Comparison of ENCODE assay signal across 8 mouse cellular contexts in genomic region chr17:32321836-32322235, GRCm38 (mm10). TPM values are rescaled to one million over a fixed set of nuclear protein-coding genes. Genes with fewer than 3 reads are reported as not detected.
A peak's percentile ranks its signal among the peaks of the same experiment; 100 is the strongest.
DNase-seq lines count a peak whose midpoint lies in the region; ATAC-seq and TF ChIP-seq lines count a peak whose summit lies in the region.

No protein-coding gene starts in this region.

- peak; percentile 0; the same call in 1 of the 2 replicates for ATAC-seq in intestine, embryonic 16.5 days
- no peak for ATAC-seq in megakaryocyte-erythroid progenitor cell, adult 5-6 weeks (replicated peaks; ENCODE audit: low FRiP score, low TSS enrichment, poor library complexity, severe bottlenecking)

- TF ChIP-seq POLR2A in spleen, adult 2 months (IDR thresholded peaks at IDR 0.05; ENCODE audit: low read depth, low read length): no peak
- TF ChIP-seq POLR2A in myocyte (IDR thresholded peaks at IDR 0.05; ENCODE audit: insufficient read length, low read depth): no peak

- peak; percentile 53 for DNase-seq in adrenal gland, adult 2 months
- DNase-seq in adrenal gland, adult 18-20 months (ENCODE audit: low spot score in 2 of 2): no peak
- DNase-seq in spleen, adult 2 months (ENCODE audit: low read depth in 1 of 2, low spot score in 2 of 2): no peak
- DNase-seq in spleen, postnatal 4 days (ENCODE audit: low spot score in 2 of 2): no peak
- no peak for DNase-seq in cerebellum, postnatal 4 days (ENCODE audit: low spot score in 2 of 2)

- H3K4me1 ChIP-seq in spleen, adult 2 months (ENCODE audit: control insufficient read depth, insufficient read depth, insufficient read length): peaks cover 5% of the 10 kb centered on the region; the same call in 1 of the 2 replicates
- peaks cover 16% of the 10 kb centered on the region for H3K4me1 ChIP-seq in intestine, embryonic 16.5 days (ENCODE audit: control insufficient read depth, insufficient read depth, low read length)

- peak overlapping the region; percentile 87; the same call in 1 of the 2 replicates for H3K27ac ChIP-seq in spleen, adult 2 months (ENCODE audit: insufficient read depth, low read length)
- H3K27ac ChIP-seq in intestine, embryonic 16.5 days (ENCODE audit: low read length): peak overlapping the region; percentile 92

- H3K4me2 ChIP-seq in intestine, embryonic 16.5 days (ENCODE audit: low read depth, low read length): peak overlapping the region; percentile 83
- H3K4me2 ChIP-seq in myocyte (ENCODE audit: low read depth): peak overlapping the region; percentile 95

- peak overlapping the region; percentile 50 for H3ac ChIP-seq in myocyte (ENCODE audit: control insufficient read depth, insufficient read length)

- TF ChIP-seq CTCF in spleen, adult 2 months (IDR thresholded peaks at IDR 0.05; ENCODE audit: extremely low read depth, insufficient read depth, insufficient read length, insufficient replicate concordance): no peak

- WGBS in spleen, adult 2 months: 35% methylated on average over 6 of the region's 6 CpGs
- WGBS in intestine, embryonic 16.5 days: 14% methylated on average over 6 of the region's 6 CpGs

- H3K4me3 ChIP-seq in spleen, adult 2 months (ENCODE audit: extremely low read depth, insufficient read depth, insufficient read length): peak overlapping the region; percentile 79
- H3K4me3 ChIP-seq in intestine, embryonic 16.5 days (ENCODE audit: low read length): peak overlapping the region; percentile 78
- H3K4me3 ChIP-seq in myocyte: peak overlapping the region; percentile 98

- peaks cover 14% of the 10 kb centered on the region for H3K36me3 ChIP-seq in spleen, adult 2 months (ENCODE audit: control insufficient read depth, insufficient read depth, low read length)
- peaks cover under 1% of the 10 kb centered on the region; the same call in 1 of the 2 replicates for H3K36me3 ChIP-seq in intestine, embryonic 16.5 days (ENCODE audit: control insufficient read depth, insufficient read depth, low read length)
- peaks cover 27% of the 10 kb centered on the region for H3K36me3 ChIP-seq in myocyte (ENCODE audit: control insufficient read depth, insufficient read depth)

- H3K9me3 ChIP-seq in intestine, embryonic 16.5 days (ENCODE audit: control insufficient read depth, low read length): no peaks in the 10 kb centered on the region

- peak overlapping the region; percentile 86 for H3K9ac ChIP-seq in intestine, embryonic 16.5 days (ENCODE audit: low read depth, low read length)

- no peaks in the 10 kb centered on the region for H3K27me3 ChIP-seq in spleen, adult 2 months (ENCODE audit: control insufficient read depth, insufficient read depth, low read length)
- H3K27me3 ChIP-seq in intestine, embryonic 16.5 days (replicated peaks; ENCODE audit: control insufficient read depth, insufficient read depth, low read length): no peaks in the 10 kb centered on the region
- no peaks in the 10 kb centered on the region for H3K27me3 ChIP-seq in myocyte (ENCODE audit: control insufficient read depth, insufficient read depth, insufficient read length)

- H3K79me2 ChIP-seq in myocyte (ENCODE audit: control insufficient read depth, insufficient read depth): peaks cover 51% of the 10 kb centered on the region

TF ChIP-seq in myocyte, 11 proteins besides CTCF, POLR2A, EP300 and RAD21:
- TF ChIP-seq TCF3 (IDR thresholded peaks at IDR 0.05; ENCODE audit: insufficient read length, low read depth): no peak
- TF ChIP-seq USF1 (IDR thresholded peaks at IDR 0.05; ENCODE audit: low read depth): no peak

RNA-seq across cellular contexts. Expression of gene Akap8, which starts 0.8 kb away (rescaled TPM):
- total RNA-seq in adrenal gland, adult 2 months (2021): 10 to 100 TPM; 58.1 to 88.6 TPM
- 79.3 and 90.7 TPM in 2 replicates for polyA plus RNA-seq in adrenal gland, adult 2 months (2012; rRNA removed)
- total RNA-seq in adrenal gland, adult 18-20 months (2021): 10 to 100 TPM; 73.4 to 87.9 TPM
- 105 and 115 TPM in 2 replicates for polyA plus RNA-seq in spleen, adult 2 months (2012; rRNA removed)
- 75.0 and 75.7 TPM in 2 replicates for polyA plus RNA-seq in intestine, embryonic 16.5 days (2015; fragmentation: Nextera tagmentation; extraction: Ambion mirVana)
- 14.0 TPM for polyA plus RNA-seq in myocyte (2012; fragmentation: generic; extraction: Trizol)
- total RNA-seq in megakaryocyte-erythroid progenitor cell, adult 5-6 weeks (2014; fragmentation: Nextera tagmentation): 124 and 135 TPM in 2 replicates
- 208 and 214 TPM in 2 replicates for total RNA-seq in megakaryocyte-erythroid progenitor cell, adult 5-6 weeks (2017)

RNA-seq across cellular contexts. Expression of gene Akap8l, which starts 28.6 kb away (rescaled TPM):
- total RNA-seq in adrenal gland, adult 2 months (2021): 100 to 1,000 TPM in 1 of 2 experiments, 10 to 100 TPM in 1; 74.1 to 117 TPM
- 398 and 521 TPM in 2 replicates for polyA plus RNA-seq in adrenal gland, adult 2 months (2012; rRNA removed)
- 100 to 1,000 TPM in 1 of 2 experiments, 10 to 100 TPM in 1; 98.4 to 128 TPM for total RNA-seq in adrenal gland, adult 18-20 months (2021)
- 136 and 169 TPM in 2 replicates for polyA plus RNA-seq in spleen, adult 2 months (2012; rRNA removed)
- 66.3 and 73.0 TPM in 2 replicates for polyA plus RNA-seq in intestine, embryonic 16.5 days (2015; fragmentation: Nextera tagmentation; extraction: Ambion mirVana)
- 31.7 TPM for polyA plus RNA-seq in myocyte (2012; fragmentation: generic; extraction: Trizol)
- 87.7 and 107 TPM in 2 replicates for total RNA-seq in megakaryocyte-erythroid progenitor cell, adult 5-6 weeks (2014; fragmentation: Nextera tagmentation)
- 154 and 167 TPM in 2 replicates for total RNA-seq in megakaryocyte-erythroid progenitor cell, adult 5-6 weeks (2017)

RNA-seq across cellular contexts. Expression of gene Brd4, which starts 37.3 kb away (rescaled TPM):
- 100 to 1,000 TPM in 1 of 2 experiments, 10 to 100 TPM in 1; 76.0 to 146 TPM for total RNA-seq in adrenal gland, adult 2 months (2021)
- polyA plus RNA-seq in adrenal gland, adult 2 months (2012; rRNA removed): 30.6 and 42.8 TPM in 2 replicates
- 100 to 1,000 TPM in 1 of 2 experiments, 10 to 100 TPM in 1; 96.2 to 110 TPM for total RNA-seq in adrenal gland, adult 18-20 months (2021)
- 63.3 and 63.8 TPM in 2 replicates for polyA plus RNA-seq in spleen, adult 2 months (2012; rRNA removed)
- polyA plus RNA-seq in intestine, embryonic 16.5 days (2015; fragmentation: Nextera tagmentation; extraction: Ambion mirVana): 35.1 and 56.8 TPM in 2 replicates
- polyA plus RNA-seq in myocyte (2012; fragmentation: generic; extraction: Trizol): 54.3 TPM
- 167 and 178 TPM in 2 replicates for total RNA-seq in megakaryocyte-erythroid progenitor cell, adult 5-6 weeks (2014; fragmentation: Nextera tagmentation)
- total RNA-seq in megakaryocyte-erythroid progenitor cell, adult 5-6 weeks (2017): 26.7 and 26.8 TPM in 2 replicates
